Mouse (Mus musculus) left cerebral cortex, adult 18-20 months (tissue): ENCODE data around the gene Reln. TPM values are rescaled to one million over a fixed set of nuclear protein-coding genes. Genes with fewer than 3 reads are reported as not detected.
A peak's percentile ranks its signal among the peaks of the same experiment; 100 is the strongest.

Source experiments
- DNase-seq, 2 experiments: peaks; one replicate each; pipeline ENCODE4 v3.0.0; 2021 to 2022; ENCODE audit warnings: low spot score in 2 of 2, mixed read lengths in 1 of 2
- total RNA-seq, 2 experiments: library from RNA; stranded (reverse); gene quantifications; 2 replicates each; pipeline ENCODE4 v1.2.3; 2021

Gene Reln
- total RNA-seq, 2 experiments from 2014 or later = 80.8 to 81.6 TPM

- no peak for DNase-seq
Observed at GRCm38 (mm10) chr5:22017896-22018295, 326.6 kb downstream of the Reln start.

GRCm38 (mm10) chr5:22014459-22014858, 330.0 kb downstream of the Reln start:
- no peak for DNase-seq

GRCm38 (mm10) chr5:22009142-22009541, 335.4 kb downstream of the Reln start:
- no peak for DNase-seq

GRCm38 (mm10) chr5:22007304-22008059, 337.0 kb downstream of the Reln start:
- DNase-seq = no peak

- DNase-seq = no peak
Observed at GRCm38 (mm10) chr5:22003858-22004257, 340.6 kb downstream of the Reln start.

- peak in 1 of 2 experiments; percentile 17 for DNase-seq
Observed at GRCm38 (mm10) chr5:21987711-21988110, 356.8 kb downstream of the Reln start.

GRCm38 (mm10) chr5:21986311-21986710, 358.2 kb downstream of the Reln start:
- DNase-seq = peak; percentile 27 to 52

- DNase-seq = peak; percentile 5 to 16
Observed at GRCm38 (mm10) chr5:21983021-21983667, 361.4 kb downstream of the Reln start.

- no peak for DNase-seq
Observed at GRCm38 (mm10) chr5:21981216-21981615, 363.3 kb downstream of the Reln start.

GRCm38 (mm10) chr5:21980544-21980943, 364.0 kb downstream of the Reln start:
- DNase-seq = no peak

GRCm38 (mm10) chr5:21973266-21974010, 371.1 kb downstream of the Reln start:
- DNase-seq = no peak

- DNase-seq = no peak
Observed at GRCm38 (mm10) chr5:21961796-21962195, 382.7 kb downstream of the Reln start.

GRCm38 (mm10) chr5:21960151-21960550, 384.4 kb downstream of the Reln start:
- DNase-seq = no peak

GRCm38 (mm10) chr5:21957586-21957985, 386.9 kb downstream of the Reln start:
- no peak for DNase-seq

GRCm38 (mm10) chr5:21957061-21957460, 387.4 kb downstream of the Reln start:
- no peak for DNase-seq

GRCm38 (mm10) chr5:21949507-21949897, 395.0 kb downstream of the Reln start:
- DNase-seq = no peak

GRCm38 (mm10) chr5:21948736-21949506, 395.6 kb downstream of the Reln start:
- no peak for DNase-seq

GRCm38 (mm10) chr5:21947610-21948381, 396.7 kb downstream of the Reln start:
- DNase-seq = no peak

GRCm38 (mm10) chr5:21944579-21944978, 399.9 kb downstream of the Reln start:
- DNase-seq = no peak

- DNase-seq = no peak
Observed at GRCm38 (mm10) chr5:21939405-21939804, 405.1 kb downstream of the Reln start.
